Mouse (Mus musculus) common myeloid progenitor, adult 5-6 weeks (primary cell): Measurements from ENCODE around the gene Fyco1. TPM values are rescaled to one million over a fixed set of nuclear protein-coding genes. Genes with fewer than 3 reads are reported as not detected.

Experiments used
- ATAC-seq: replicated peaks from 2 replicates; pipeline ENCODE4 v1.8.0; 2016; ENCODE audit warnings: low read depth, mild to moderate bottlenecking, moderate TSS enrichment, inconsistent platforms; ENCODE audit not compliant: poor library complexity, severe bottlenecking
- total RNA-seq: library from RNA; stranded (forward); fragments of 200-1000, 187-1606 nt; gene quantifications from 2 replicates; pipeline ENCODE4 v1.2.3, GENCODE M21; 2017

Fyco1 gene
- 13.6 and 17.0 TPM in 2 replicates for total RNA-seq

- ATAC-seq = peak; percentile 92
These were observed at the start of gene Fyco1 for GRCm38 (mm10) chr9:123851713-123852448. Fyco1 (minus strand) TSS chr9:123851899.

- ATAC-seq = peak; percentile 56
These were observed 20.4 kb upstream of the Fyco1 start for GRCm38 (mm10) chr9:123872049-123872448.

- peak; percentile 48 for ATAC-seq
These were observed 17.6 kb upstream of the Fyco1 start for GRCm38 (mm10) chr9:123869167-123869784.

GRCm38 (mm10) chr9:123863641-123864040 is 11.9 kb upstream of the Fyco1 start:
- 0 out of 2 replicates have a peak, but pooled peaks have one; percentile 18 for ATAC-seq

GRCm38 (mm10) chr9:123862895-123863616 is 11.4 kb upstream of the Fyco1 start:
- ATAC-seq = peak; percentile 58; the same call in 1 of the 2 replicates

GRCm38 (mm10) chr9:123861929-123862328 is 10.2 kb upstream of the Fyco1 start, which contains the start of gene Xcr1:
Xcr1 (minus strand) TSS chr9:123862029.
- no peak for ATAC-seq

- no peak for ATAC-seq
These were observed 5.1 kb upstream of the Fyco1 start for GRCm38 (mm10) chr9:123856836-123857235.

GRCm38 (mm10) chr9:123852449-123853390 is 1.0 kb upstream of the Fyco1 start:
- ATAC-seq = no peak

GRCm38 (mm10) chr9:123851062-123851712 is 512 bp downstream of the Fyco1 start:
- ATAC-seq = peak; percentile 57

GRCm38 (mm10) chr9:123850705-123851061 is 1.0 kb downstream of the Fyco1 start:
- peak; percentile 20 for ATAC-seq

- no peak for ATAC-seq
These were observed 1.6 kb downstream of the Fyco1 start for GRCm38 (mm10) chr9:123849976-123850695.

GRCm38 (mm10) chr9:123846490-123846889 is 5.2 kb downstream of the Fyco1 start:
- ATAC-seq = no peak

GRCm38 (mm10) chr9:123845120-123845519 is 6.6 kb downstream of the Fyco1 start:
- peak; percentile 86 for ATAC-seq

GRCm38 (mm10) chr9:123844468-123844867 is 7.2 kb downstream of the Fyco1 start:
- no peak for ATAC-seq

GRCm38 (mm10) chr9:123840243-123840642 is 11.5 kb downstream of the Fyco1 start:
- ATAC-seq = no peak

GRCm38 (mm10) chr9:123835851-123836250 is 15.8 kb downstream of the Fyco1 start:
- no peak for ATAC-seq

GRCm38 (mm10) chr9:123828916-123829315 is 22.8 kb downstream of the Fyco1 start:
- no peak for ATAC-seq

- no peak for ATAC-seq
These were observed 25.1 kb downstream of the Fyco1 start for GRCm38 (mm10) chr9:123826631-123827030.

GRCm38 (mm10) chr9:123818601-123819000 is 33.1 kb downstream of the Fyco1 start:
- no peak for ATAC-seq
